Mouse (Mus musculus) limb, embryonic 14.5 days (tissue): ENCODE results near the gene Lig3. TPM values are rescaled to one million over a fixed set of nuclear protein-coding genes. Genes with fewer than 3 reads are reported as not detected.

ENCODE experiments used
- ATAC-seq: fragments of 200-750 bp; cut with Nextera tagmentation; 2 replicates; pipeline ENCODE4 v1.8.0; 2017; ENCODE audit warnings: low read depth, moderate number of reproducible peaks, moderate TSS enrichment; ENCODE audit not compliant: low FRiP score
- DNase-seq: peaks from one replicate; pipeline ENCODE4 v3.0.0-alpha.2; 2015; ENCODE audit warnings: low spot score
- H3K27ac ChIP-seq: fragments of 300-500 bp; sonication (generic); replicated peaks from 2 replicates; pipeline ENCODE4 v1.5.1; 2014; ENCODE audit warnings: low read depth, mild to moderate bottlenecking, low read length, moderate library complexity, mixed read lengths
- H3K27me3 ChIP-seq: fragments of 300-500 bp; sonication (generic); 2 replicates; pipeline ENCODE4 v1.6.1; 2014; ENCODE audit warnings: low read length, mixed read lengths; ENCODE audit not compliant: control insufficient read depth, insufficient read depth
- H3K36me3 ChIP-seq: fragments of 300-500 bp; sonication (generic); 2 replicates; pipeline ENCODE4 v1.6.1; 2014; ENCODE audit warnings: mild to moderate bottlenecking, low read length, moderate library complexity, mixed read lengths; ENCODE audit not compliant: control insufficient read depth, insufficient read depth
- H3K4me1 ChIP-seq: fragments of 300-500 bp; sonication (generic); 2 replicates; pipeline ENCODE4 v1.6.1; 2014; ENCODE audit warnings: antibody characterized with exemption, low read length, mixed read lengths; ENCODE audit not compliant: control insufficient read depth, insufficient read depth
- H3K4me2 ChIP-seq: fragments of 300-500 bp; sonication (generic); replicated peaks from 2 replicates; pipeline ENCODE4 v1.6.1; 2014; ENCODE audit warnings: low read depth, mild to moderate bottlenecking, low read length, moderate library complexity; ENCODE audit not compliant: severe bottlenecking
- H3K4me3 ChIP-seq: fragments of 300-500 bp; sonication (generic); replicated peaks from 2 replicates; pipeline ENCODE4 v1.5.1; 2014; ENCODE audit warnings: low read length
- H3K9ac ChIP-seq: fragments of 300-500 bp; sonication (generic); 2 replicates; pipeline ENCODE4 v1.6.1; 2014; ENCODE audit warnings: mild to moderate bottlenecking, low read depth, low read length, moderate library complexity; ENCODE audit not compliant: severe bottlenecking
- H3K9me3 ChIP-seq: fragments of 300-500 bp; sonication (generic); 2 replicates; pipeline ENCODE4 v1.6.1; 2016; ENCODE audit warnings: low read length; ENCODE audit not compliant: control insufficient read depth
- POLR2A ChIP-seq: fragments of 200-500 bp; IDR thresholded peaks from 2 replicates; pipeline ENCODE4 v1.8.0; 2012; ENCODE audit warnings: inconsistent platforms, mild to moderate bottlenecking, moderate library complexity, borderline replicate concordance; ENCODE audit not compliant: insufficient read depth, insufficient read length; ENCODE audit errors: extremely low read depth
- WGBS: fragments of 180-500 bp; shearing (Covaris S2); extraction: QIAGEN DNeasy Blood & Tissue Kit; methylation state at CpG from one replicate; pipeline ENCODE4 v1.1.7; 2014; 5-methylcytosine and 5-hydroxymethylcytosine counted together
- polyA plus RNA-seq, 2 experiments: library from polyadenylated mRNA; depleted of rRNA in 1 of 2; stranded (reverse) in 1 of 2; unstranded in 1 of 2; fragments of >200 nt; fragmentation: Nextera tagmentation in 1 of 2; extraction: Ambion mirVana in 1 of 2; gene quantifications; 2 replicates each; pipeline versions ENCODE4 v1.2.1 to v1.2.3; 2012 to 2014

Lig3 gene
- polyA plus RNA-seq, 2 experiments = 35.8 to 38.6 TPM

DNA sequence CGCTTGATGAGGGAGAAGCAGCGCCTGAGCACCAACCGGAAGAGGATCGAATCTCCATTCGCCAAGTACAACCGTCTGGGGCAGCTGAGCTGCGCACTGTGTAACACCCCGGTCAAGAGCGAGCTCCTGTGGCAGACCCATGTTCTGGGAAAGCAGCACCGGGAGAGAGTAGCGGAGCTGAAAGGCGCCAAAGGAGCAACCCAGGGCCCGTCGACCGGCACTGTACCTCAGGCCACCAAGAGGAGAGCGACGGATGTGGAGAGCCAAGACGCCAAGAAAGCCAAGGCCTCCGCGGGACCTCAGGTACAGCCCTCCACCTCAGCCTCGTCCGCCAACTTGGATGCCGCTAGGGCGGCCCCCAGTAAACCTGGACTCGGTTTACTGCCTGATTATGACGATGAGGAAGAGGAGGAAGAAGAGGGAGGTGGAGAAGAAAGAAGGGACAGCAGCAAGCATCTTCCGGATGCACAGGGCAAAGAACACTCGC lies 16.4 kb upstream of the Lig3 start:
- ATAC-seq (peak; percentile 58; the same call in 1 of the 2 replicates), DNase-seq (no peak)
- Histone ChIP-seq H3K9ac (peak overlapping the region; percentile 87), H3K4me1 (peaks cover 18% of the 10 kb centered on the region), H3K9me3 (no peaks in the 10 kb centered on the region), H3K4me2 (peak overlapping the region; percentile 94), H3K27me3 (no peaks in the 10 kb centered on the region), H3K4me3 (peak overlapping the region; percentile 95), H3K36me3 (peaks cover 16% of the 10 kb centered on the region), H3K27ac (peak overlapping the region; percentile 93)
- no peak for TF ChIP-seq POLR2A
- WGBS = under 1% methylated on average over 28 of the region's 28 CpGs

DNA sequence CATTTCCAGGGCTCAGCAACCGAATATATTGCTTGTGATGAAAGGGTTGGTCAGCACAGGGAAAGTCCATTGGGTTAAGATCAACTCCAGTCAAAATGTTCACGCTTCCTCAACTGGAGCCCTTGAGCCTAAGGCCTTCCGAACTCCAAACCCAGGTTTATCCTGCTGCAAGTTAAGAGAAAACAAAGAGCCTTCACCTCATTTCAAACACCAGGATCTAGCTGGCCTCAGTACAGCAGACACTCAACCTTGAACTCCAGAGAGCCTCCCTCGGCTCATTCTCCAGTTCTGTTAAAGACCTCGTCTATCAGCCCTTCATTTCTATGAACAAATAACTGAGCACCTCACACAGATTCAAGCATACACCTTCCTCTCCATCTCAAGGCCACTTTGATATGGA lies 774 bp upstream of the Lig3 start:
- no peak for TF ChIP-seq POLR2A
- H3K4me1 ChIP-seq = peaks cover 12% of the 10 kb centered on the region
- peak overlapping the region; percentile 65 for H3K4me2 ChIP-seq
- peak overlapping the region; percentile 84 for H3K4me3 ChIP-seq
- ATAC-seq (no peak), DNase-seq (no peak)
- H3K9me3 ChIP-seq = no peaks in the 10 kb centered on the region
- 55% methylated on average over 5 of the region's 5 CpGs for whole genome bisulfite sequencing
- no peaks in the 10 kb centered on the region for H3K27me3 ChIP-seq
- peaks cover 14% of the 10 kb centered on the region for H3K36me3 ChIP-seq
- H3K27ac ChIP-seq = no peak overlapping the region
- H3K9ac ChIP-seq = peak overlapping the region; percentile 94

GRCm38 (mm10) chr11:82782197-82782596 lies 1.3 kb downstream of the Lig3 start:
- Histone ChIP-seq H3K36me3 (peaks cover 33% of the 10 kb centered on the region), H3K9ac (peak overlapping the region; percentile 94), H3K4me1 (peaks cover 12% of the 10 kb centered on the region), H3K4me2 (peak overlapping the region; percentile 65), H3K4me3 (peak overlapping the region; percentile 84), H3K9me3 (no peaks in the 10 kb centered on the region), H3K27ac (peak overlapping the region; percentile 96; the same call in 1 of the 2 replicates), H3K27me3 (no peaks in the 10 kb centered on the region)
- WGBS = 41% methylated on average over 6 of the region's 6 CpGs
- no peak for TF ChIP-seq POLR2A
- ATAC-seq (no peak), DNase-seq (no peak)

GRCm38 (mm10) chr11:82783453-82783852 lies 2.5 kb downstream of the Lig3 start:
- H3K27me3 ChIP-seq = no peaks in the 10 kb centered on the region
- H3K27ac ChIP-seq = no peak overlapping the region
- H3K4me2 ChIP-seq = no peak overlapping the region
- peaks cover 12% of the 10 kb centered on the region for H3K4me1 ChIP-seq
- H3K4me3 ChIP-seq = no peak overlapping the region
- WGBS = 94% methylated on average over 11 of the region's 11 CpGs
- no peak overlapping the region for H3K9ac ChIP-seq
- no peak for DNase-seq
- no peaks in the 10 kb centered on the region for H3K9me3 ChIP-seq
- TF ChIP-seq POLR2A = no peak
- H3K36me3 ChIP-seq = peaks cover 45% of the 10 kb centered on the region
- no peak for ATAC-seq

GRCm38 (mm10) chr11:82806656-82807055 lies 25.7 kb downstream of the Lig3 start:
- Histone ChIP-seq H3K4me2 (no peak overlapping the region), H3K36me3 (peaks cover 34% of the 10 kb centered on the region), H3K27me3 (no peaks in the 10 kb centered on the region), H3K9me3 (no peaks in the 10 kb centered on the region), H3K9ac (no peak overlapping the region), H3K4me1 (no peaks in the 10 kb centered on the region), H3K4me3 (no peak overlapping the region), H3K27ac (no peak overlapping the region)
- WGBS = 81% methylated on average over 3 of the region's 3 CpGs
- no peak for TF ChIP-seq POLR2A
- ATAC-seq = no peak
- DNase-seq = no peak
